Mouse (Mus musculus) kidney, adult 2 months (tissue): ENCODE data around the gene Gm37240.

Experiments
- CTCF ChIP-seq: fragments of 200-500 bp; conservative IDR thresholded peaks from 2 replicates; pipeline ENCODE4 v1.5.1; 2011; ENCODE audit warnings: low read depth, mild to moderate bottlenecking, control low read depth, low read length, moderate library complexity, mixed read lengths; ENCODE audit not compliant: insufficient read depth, insufficient read length
- POLR2A ChIP-seq: fragments of 200-500 bp; IDR thresholded peaks from one replicate; pipeline ENCODE4 v1.6.1; 2011; ENCODE audit warnings: low read depth, low read length, control low read depth

DNA sequence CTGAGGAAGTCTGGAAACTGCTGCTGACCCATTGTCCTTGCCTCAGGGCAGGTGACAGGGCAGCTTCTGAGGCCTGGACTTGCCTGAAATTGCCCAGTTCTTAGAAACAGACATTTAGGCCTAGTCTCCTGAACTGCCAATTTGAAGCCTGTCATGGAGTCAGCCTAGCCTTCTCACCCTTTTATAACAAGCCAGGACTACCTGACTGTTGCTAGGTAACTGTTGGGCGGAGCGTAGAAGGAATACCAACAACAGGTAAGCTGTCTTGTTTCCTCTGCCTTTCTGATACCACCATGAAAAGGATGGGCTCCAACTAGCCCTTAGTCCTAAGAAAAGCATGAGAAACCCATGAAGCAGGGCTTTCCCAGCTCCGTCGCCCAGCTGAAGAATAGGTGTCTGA is 570.0 kb downstream of the Gm37240 start:
- TF ChIP-seq POLR2A: no peak
- TF ChIP-seq CTCF: no peak
